Mouse (Mus musculus) gastrocnemius, postnatal 14 days (tissue): ENCODE measurements at regions not wholly inside any gene's neighbourhood (a gene's known extent, or its start where the extent isn't known, plus 50 kb on each side); places are given as distances from the start of the nearest gene placed in this dataset.

Experiments
- DNase-seq: peaks from one replicate; pipeline ENCODE4 v3.0.0; 2021; ENCODE audit warnings: mixed read lengths
- intact Hi-C: fragments of 180-260 bp; cut with DNase I; formaldehyde crosslinking; loops from one replicate; pipeline ENCODE4 v1.15.1; 2025; ENCODE audit warnings: low total_unique reads

GRCm38 (mm10) chr5:53378599-53378998, 87.4 kb upstream of the Rbpj start:
- no peak for DNase-seq
- intact Hi-C loops, result loop anchor here (5.0 kb wide), 1 partner anchor 44 kb away; no protein-coding TSS in a partner anchor

GRCm38 (mm10) chr5:53379612-53380011, 86.3 kb upstream of the Rbpj start:
- intact Hi-C loops, result loop anchor here (5.0 kb wide), 1 partner anchor 43 kb away; no protein-coding TSS in a partner anchor
- DNase-seq, result no peak

GRCm38 (mm10) chr5:53380203-53380602, 85.7 kb upstream of the Rbpj start:
- intact Hi-C loops, result no loop called here
- no peak for DNase-seq

- intact Hi-C loops, result no loop called here
Observed at GRCm38 (mm10) chr5:53381492-53382199, 84.3 kb upstream of the Rbpj start.

GRCm38 (mm10) chr5:53384026-53384425, 81.9 kb upstream of the Rbpj start:
- intact Hi-C loops, result no loop called here
- DNase-seq, result no peak

More at GRCm38 (mm10) chr5:53381492-53382199, 84.3 kb upstream of the Rbpj start:
- DNase-seq, result peak; percentile 40

- intact Hi-C loops, result no loop called here
- no peak for DNase-seq
Observed at GRCm38 (mm10) chr5:53385513-53386148, 80.3 kb upstream of the Rbpj start.

- intact Hi-C loops, result no loop called here
- no peak for DNase-seq
Observed at GRCm38 (mm10) chr5:53393571-53393970, 72.4 kb upstream of the Rbpj start.

GRCm38 (mm10) chr5:53394560-53394959, 71.4 kb upstream of the Rbpj start:
- intact Hi-C loops, result no loop called here
- DNase-seq, result no peak

- intact Hi-C loops, result no loop called here
- DNase-seq, result no peak
Observed at GRCm38 (mm10) chr5:53398428-53399058, 67.4 kb upstream of the Rbpj start.

GRCm38 (mm10) chr5:53401093-53401492, 64.9 kb upstream of the Rbpj start:
- no peak for DNase-seq
- intact Hi-C loops, result no loop called here

GRCm38 (mm10) chr5:53402022-53402421, 63.9 kb upstream of the Rbpj start:
- intact Hi-C loops, result no loop called here
- no peak for DNase-seq

- no peak for DNase-seq
- intact Hi-C loops, result no loop called here
Observed at GRCm38 (mm10) chr5:53402619-53403151, 63.3 kb upstream of the Rbpj start.

GRCm38 (mm10) chr5:53405929-53406328, 60.0 kb upstream of the Rbpj start:
- intact Hi-C loops, result no loop called here
- no peak for DNase-seq

GRCm38 (mm10) chr5:53407646-53408045, 58.3 kb upstream of the Rbpj start:
- DNase-seq, result no peak
- intact Hi-C loops, result no loop called here

GRCm38 (mm10) chr5:53408235-53408634, 57.7 kb upstream of the Rbpj start:
- intact Hi-C loops, result no loop called here
- DNase-seq, result no peak

GRCm38 (mm10) chr5:53409740-53410139, 56.2 kb upstream of the Rbpj start:
- intact Hi-C loops, result no loop called here
- DNase-seq, result no peak

GRCm38 (mm10) chr5:53412391-53413075, 53.4 kb upstream of the Rbpj start:
- intact Hi-C loops, result no loop called here
- DNase-seq, result no peak

- DNase-seq, result no peak
- intact Hi-C loops, result no loop called here
Observed at GRCm38 (mm10) chr5:53413677-53414076, 52.3 kb upstream of the Rbpj start.

GRCm38 (mm10) chr5:53415472-53415871, 50.5 kb upstream of the Rbpj start:
- DNase-seq, result no peak
- intact Hi-C loops, result no loop called here
